Mouse (Mus musculus) ES-E14 (cell line): ENCODE measurements around the gene Prss16. TPM values are rescaled to one million over a fixed set of nuclear protein-coding genes. Genes with fewer than 3 reads are reported as not detected.
A peak's percentile ranks its signal among the peaks of the same experiment; 100 is the strongest.
"Not testable (repeated sequence)": the region's sequence is repeated elsewhere in the genome, so short reads cannot be mapped to it uniquely, and the experiment has no call there.

Source experiments
- DNase-seq: peaks from one replicate; pipeline ENCODE4 v3.0.0-alpha.2; 2013; ENCODE audit warnings: low read depth, low spot score
- H3K27ac ChIP-seq: 2 replicates; pipeline ENCODE4 v1.5.1; 2012; ENCODE audit warnings: low read depth, mild to moderate bottlenecking, low read length, moderate library complexity, mixed read lengths; ENCODE audit not compliant: poor library complexity, insufficient read depth, severe bottlenecking
- H3K36me3 ChIP-seq: 2 replicates; pipeline ENCODE4 v1.6.1; 2012; ENCODE audit warnings: mild to moderate bottlenecking, low read length, moderate library complexity, mixed read lengths; ENCODE audit not compliant: control insufficient read depth, poor library complexity, insufficient read depth, severe bottlenecking
- H3K4me1 ChIP-seq, 2 experiments: fragments of 150-350 bp in 1 of 2; sonication (generic) in 1 of 2; 2 replicates each; pipeline ENCODE4 v1.6.1; 2012; ENCODE audit warnings: low read length in 2 of 2, mild to moderate bottlenecking in 1 of 2, mixed read lengths in 1 of 2; ENCODE audit not compliant: control insufficient read depth in 2 of 2, insufficient read depth in 2 of 2, poor library complexity in 1 of 2
- H3K4me3 ChIP-seq, 2 experiments: fragments of 150-350 bp in 1 of 2; sonication (generic) in 1 of 2; 2 replicates each; pipeline ENCODE4 v1.5.1; 2012; ENCODE audit warnings: low read length in 2 of 2, low read depth in 1 of 2, mild to moderate bottlenecking in 1 of 2, mixed read lengths in 1 of 2; ENCODE audit not compliant: insufficient read depth in 1 of 2, poor library complexity in 1 of 2, severe bottlenecking in 1 of 2
- H3K9ac ChIP-seq: 2 replicates; pipeline ENCODE4 v1.6.1; 2012; ENCODE audit warnings: low read depth, mild to moderate bottlenecking, low read length, mixed read lengths; ENCODE audit not compliant: poor library complexity, insufficient read depth, severe bottlenecking
- H3K9me3 ChIP-seq: fragments of 150-350 bp; sonication (generic); 2 replicates; pipeline ENCODE4 v1.6.1; 2012; ENCODE audit warnings: low read depth, mild to moderate bottlenecking, low read length; ENCODE audit not compliant: control insufficient read depth, insufficient read depth
- CHD2 ChIP-seq: IDR thresholded peaks from 2 replicates; pipeline ENCODE4 v1.6.1; 2014; ENCODE audit warnings: mild to moderate bottlenecking, low read depth, low read length, inconsistent platforms
- HCFC1 ChIP-seq: IDR thresholded peaks from 2 replicates; pipeline ENCODE4 v1.6.1; 2012; ENCODE audit warnings: low read length, inconsistent platforms, borderline replicate concordance; ENCODE audit not compliant: insufficient read depth
- MAFK ChIP-seq: IDR thresholded peaks from 2 replicates; pipeline ENCODE4 v1.6.1; 2014; ENCODE audit warnings: mild to moderate bottlenecking, low read depth, low read length, inconsistent platforms; ENCODE audit not compliant: insufficient read depth
- ZC3H11A ChIP-seq: IDR thresholded peaks from 2 replicates; pipeline ENCODE4 v1.6.1; 2012; ENCODE audit warnings: low read depth, mild to moderate bottlenecking, inconsistent platforms, low read length, borderline replicate concordance
- ZNF384 ChIP-seq: IDR thresholded peaks from 2 replicates; pipeline ENCODE4 v1.6.1; 2012; ENCODE audit warnings: low read depth, low read length, inconsistent platforms
- in situ Hi-C, 2 experiments: fragments of 600-800 bp; cut with MboI; formaldehyde crosslinking; loops; one replicate each; pipeline ENCODE4 v1.15.1; 2025; ENCODE audit warnings: low sequenced_read_pairs in 2 of 2, inconsistent platforms in 1 of 2; ENCODE audit not compliant: unreplicated experiment in 2 of 2
- total RNA-seq: library from RNA; depleted of rRNA; stranded (reverse); fragments of 300-350 nt; gene quantifications from 2 replicates; pipeline ENCODE4 v1.2.3, GENCODE M21; 2012

The Prss16 gene
- total RNA-seq, 1 experiment = 2.6 TPM

DNA sequence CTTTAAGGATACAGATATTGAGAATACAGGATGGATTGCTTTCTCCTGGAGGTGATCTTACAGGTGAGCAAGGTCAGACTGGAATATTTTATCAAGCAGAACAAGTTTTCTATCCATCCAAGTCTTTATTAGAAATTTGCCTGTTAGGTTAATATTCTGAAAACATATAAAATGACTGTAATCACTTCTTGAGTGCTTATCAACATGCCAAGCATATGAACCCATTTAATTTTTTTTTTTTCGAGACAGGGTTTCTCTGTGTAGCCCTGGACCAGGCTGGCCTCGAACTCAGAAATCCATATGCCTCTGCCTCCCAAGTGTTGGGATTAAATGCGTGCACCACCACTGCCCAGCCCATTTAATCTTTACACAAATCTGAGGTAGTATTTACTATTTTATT lies 27.4 kb upstream of the Prss16 start:
- peak overlapping the region; percentile 47; the same call in 1 of the 2 replicates for H3K27ac ChIP-seq
- in situ Hi-C loops = loop anchor here (10.0 to 25.0 kb wide), 8 partner anchors 300 to 1725 kb away; partner anchors contain the start of genes Hist1h4j (in 2 of the 2), Abt1 (in 1 of the 2), Hist1h1a (in 1 of the 2) and Hist1h1d (in 1 of the 2)
- TF ChIP-seq CHD2 = no peak
- TF ChIP-seq HCFC1 = no peak
- no peak for TF ChIP-seq MAFK
- no peak for TF ChIP-seq ZNF384
- no peak for TF ChIP-seq ZC3H11A
- H3K9me3 ChIP-seq = no peaks in the 10 kb centered on the region
- no peak for DNase-seq
- H3K4me3 ChIP-seq = peak overlapping the region; percentile 4 to 58; a peak in 2 of 4 replicates
- H3K9ac ChIP-seq = peak overlapping the region; percentile 66; the same call in 1 of the 2 replicates
- peaks cover 0 to 8% of the 10 kb centered on the region in 2 experiments; a peak in 1 of 4 replicates for H3K4me1 ChIP-seq
- no peaks in the 10 kb centered on the region for H3K36me3 ChIP-seq

GRCm38 (mm10) chr13:22036149-22036956 lies 26.8 kb upstream of the Prss16 start:
- no peaks in the 10 kb centered on the region for H3K9me3 ChIP-seq
- H3K36me3 ChIP-seq = no peaks in the 10 kb centered on the region
- peaks cover 0 to 8% of the 10 kb centered on the region in 2 experiments; a peak in 1 of 4 replicates for H3K4me1 ChIP-seq
- no peak for TF ChIP-seq ZNF384
- no peak for TF ChIP-seq MAFK
- no peak for TF ChIP-seq HCFC1
- no peak for TF ChIP-seq CHD2
- no peak for TF ChIP-seq ZC3H11A
- H3K4me3 ChIP-seq = peak overlapping the region; percentile 4 to 58
- peak overlapping the region; percentile 66 for H3K9ac ChIP-seq
- DNase-seq = no peak
- peak overlapping the region; percentile 47 for H3K27ac ChIP-seq
- in situ Hi-C loops = loop anchor here (10.0 to 25.0 kb wide), 8 partner anchors 299 to 1726 kb away; partner anchors contain the start of genes Hist1h4j (in 2 of the 2), Abt1 (in 1 of the 2), Hist1h1a (in 1 of the 2) and Hist1h1d (in 1 of the 2)

GRCm38 (mm10) chr13:22035267-22036148 lies 26.0 kb upstream of the Prss16 start, which contains the start of the genes Hist1h2ah and Hist1h2bk:
Hist1h2ah (minus strand) TSS chr13:22035568.
Hist1h2bk (plus strand) TSS chr13:22035870.
- H3K9me3 ChIP-seq, H3K36me3 ChIP-seq: not testable (repeated sequence)
- H3K4me1 ChIP-seq = peaks cover 0 to 10% of the 10 kb centered on the region in 2 experiments; a peak in 1 of 4 replicates
- in situ Hi-C loops = loop anchor here (10.0 to 25.0 kb wide), 8 partner anchors 298 to 1727 kb away; partner anchors contain the start of genes Hist1h4j (in 2 of the 2), Abt1 (in 1 of the 2), Hist1h1a (in 1 of the 2) and Hist1h1d (in 1 of the 2)
- peak; percentile 95 for DNase-seq
- H3K27ac ChIP-seq = peak within 1 kb of the TSS; percentile 89
- H3K4me3 ChIP-seq = peak within 1 kb of the TSS; percentile 67 to 74
- peak within 1 kb of the TSS; percentile 90 for H3K9ac ChIP-seq
